Mouse (Mus musculus) brain, embryonic 18.5 days (tissue): Measurements from ENCODE around the gene Itga3.

ENCODE experiments used
- DNase-seq: peaks from one replicate; pipeline ENCODE4 v3.0.0-alpha.2; 2012; ENCODE audit warnings: low read depth, low spot score

Gene Itga3

DNA sequence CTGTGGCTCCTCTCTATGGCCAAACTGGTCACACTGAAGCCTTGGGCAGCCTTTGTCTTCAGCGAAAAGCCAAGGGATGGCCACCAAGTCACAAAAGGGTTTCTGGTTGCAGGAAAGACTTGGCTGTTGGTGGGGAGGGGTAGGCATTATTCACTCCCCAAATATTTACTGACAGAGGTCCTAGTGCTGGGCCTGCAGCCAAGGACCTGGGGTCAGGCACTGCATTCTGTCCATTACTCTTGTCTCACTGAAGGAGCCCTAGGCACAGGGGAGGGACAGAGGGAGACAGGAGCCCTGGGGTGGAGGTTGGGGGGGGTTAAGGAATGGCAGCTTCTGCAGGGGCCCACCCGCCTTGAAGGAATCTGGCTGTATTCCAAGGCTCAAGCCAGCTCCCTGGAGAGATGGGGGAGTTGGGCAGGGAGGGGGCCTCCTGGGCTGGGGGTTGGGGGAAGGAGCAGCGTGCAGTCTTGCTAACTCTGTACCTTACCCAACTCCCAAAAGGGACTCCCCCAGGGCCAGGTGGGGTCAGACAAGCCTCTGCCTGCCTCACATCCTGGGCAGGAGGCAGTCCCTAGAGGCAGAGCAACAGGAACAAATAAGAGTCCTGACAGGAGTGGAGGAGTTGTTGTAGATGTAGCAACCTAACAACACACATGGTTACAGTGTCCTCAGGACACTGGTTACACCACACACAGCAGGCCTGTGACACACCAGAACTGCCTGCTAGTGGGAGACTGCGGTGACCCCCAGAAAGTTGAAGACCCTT is 20.2 kb upstream of the Itga3 start:
- DNase-seq = no peak

DNA sequence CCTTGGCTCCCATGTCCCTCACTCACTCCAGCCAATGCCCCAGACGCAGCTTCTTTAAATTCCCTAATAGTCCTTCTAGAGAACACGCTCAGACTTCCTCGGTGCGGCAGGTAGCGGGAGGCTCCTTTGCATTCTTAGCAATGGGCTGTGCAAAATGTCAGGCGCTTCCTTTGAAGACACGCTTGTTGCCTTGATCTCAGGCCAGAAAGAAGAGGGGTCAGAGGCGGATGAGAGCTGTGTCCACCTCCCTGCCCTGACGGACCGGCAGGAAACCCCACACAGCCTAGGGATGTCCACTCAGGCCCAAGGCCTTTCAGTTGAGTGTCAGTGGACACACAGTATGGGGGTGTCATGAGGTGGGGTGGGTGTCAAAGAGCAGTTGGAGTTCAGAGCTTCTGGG is 19.0 kb upstream of the Itga3 start:
- DNase-seq = no peak

DNA sequence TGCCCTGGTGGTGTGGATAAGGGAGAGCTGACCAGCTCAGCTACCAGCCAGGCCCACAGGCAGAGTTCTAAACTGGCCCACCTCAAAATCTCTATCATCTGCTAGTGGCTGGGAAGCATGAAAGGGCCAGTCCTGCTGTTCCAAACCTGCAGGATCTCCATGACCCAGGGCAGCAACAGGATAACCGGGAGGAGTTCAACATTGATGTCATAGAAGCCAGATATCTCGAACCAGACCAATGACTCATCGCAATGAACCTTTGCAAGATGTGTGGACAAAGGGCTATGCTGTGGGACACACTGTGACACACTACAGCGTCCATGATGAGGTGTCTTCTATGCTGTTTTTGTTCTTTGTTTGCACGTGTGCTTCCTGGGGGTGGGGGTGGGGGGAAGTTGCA is 16.5 kb upstream of the Itga3 start:
- DNase-seq = no peak

DNA sequence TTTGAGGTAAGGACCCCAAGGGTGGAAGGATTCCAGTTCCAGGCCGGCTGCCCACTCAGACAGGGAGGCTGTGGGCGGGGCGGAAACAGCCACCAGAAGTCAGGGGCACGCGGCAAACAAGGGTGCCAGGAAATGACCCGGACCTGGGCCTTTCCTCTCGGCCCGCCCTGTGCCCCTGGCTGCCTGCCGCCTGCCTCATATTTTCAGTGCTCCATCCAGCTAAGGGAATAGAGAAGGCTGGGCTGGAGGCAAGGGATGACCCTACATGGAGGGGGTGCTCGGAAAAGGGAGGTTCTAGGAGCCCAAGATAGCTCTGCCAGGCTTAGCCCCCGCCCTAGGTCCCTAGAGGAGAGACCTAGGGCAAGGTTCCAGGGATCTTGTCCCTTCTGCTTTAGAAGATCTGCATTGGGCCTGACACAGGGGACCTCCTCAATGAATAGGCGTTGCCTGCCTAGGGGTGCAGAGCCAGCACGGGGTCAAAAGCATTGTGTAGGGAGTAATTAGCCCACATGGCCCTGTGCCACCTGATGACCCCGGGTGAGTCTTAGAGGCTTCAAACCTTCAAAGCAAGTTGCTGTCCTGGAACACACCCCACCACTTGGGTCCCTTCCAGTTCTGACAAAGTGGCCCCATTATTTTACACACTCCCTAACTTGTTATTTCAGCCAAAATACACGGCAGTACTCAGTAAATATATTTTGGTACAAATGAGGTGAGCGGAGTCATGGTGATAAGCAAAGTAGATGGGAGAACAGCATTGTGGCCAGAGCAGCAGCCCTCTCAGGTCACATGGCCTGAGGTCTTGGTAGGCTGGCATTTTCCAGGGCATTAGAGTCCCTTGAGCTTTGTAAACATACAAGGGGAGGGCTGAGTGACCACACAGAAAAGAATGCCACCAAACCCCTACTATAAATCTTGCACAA is 12.5 kb upstream of the Itga3 start:
- no peak for DNase-seq

DNA sequence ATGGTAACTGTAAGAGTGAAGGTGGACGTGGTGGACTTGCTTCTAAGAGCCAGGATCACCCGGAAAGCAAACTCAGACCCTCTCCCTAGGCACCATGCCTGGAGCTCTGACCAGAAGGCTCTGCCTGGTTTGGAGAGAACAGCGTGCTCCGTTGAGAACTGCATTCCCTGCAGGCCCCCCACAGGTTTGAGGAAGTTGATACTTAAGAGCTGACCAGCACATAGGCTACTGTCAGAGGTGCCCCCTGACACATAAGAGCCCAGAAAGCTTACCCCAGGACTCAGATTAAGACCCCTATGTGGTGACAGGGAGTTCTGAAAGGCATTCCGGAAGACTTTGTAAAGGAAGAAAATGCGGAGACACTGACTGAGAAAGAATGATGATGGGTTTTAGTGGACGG is 11.7 kb upstream of the Itga3 start:
- DNase-seq = no peak

DNA sequence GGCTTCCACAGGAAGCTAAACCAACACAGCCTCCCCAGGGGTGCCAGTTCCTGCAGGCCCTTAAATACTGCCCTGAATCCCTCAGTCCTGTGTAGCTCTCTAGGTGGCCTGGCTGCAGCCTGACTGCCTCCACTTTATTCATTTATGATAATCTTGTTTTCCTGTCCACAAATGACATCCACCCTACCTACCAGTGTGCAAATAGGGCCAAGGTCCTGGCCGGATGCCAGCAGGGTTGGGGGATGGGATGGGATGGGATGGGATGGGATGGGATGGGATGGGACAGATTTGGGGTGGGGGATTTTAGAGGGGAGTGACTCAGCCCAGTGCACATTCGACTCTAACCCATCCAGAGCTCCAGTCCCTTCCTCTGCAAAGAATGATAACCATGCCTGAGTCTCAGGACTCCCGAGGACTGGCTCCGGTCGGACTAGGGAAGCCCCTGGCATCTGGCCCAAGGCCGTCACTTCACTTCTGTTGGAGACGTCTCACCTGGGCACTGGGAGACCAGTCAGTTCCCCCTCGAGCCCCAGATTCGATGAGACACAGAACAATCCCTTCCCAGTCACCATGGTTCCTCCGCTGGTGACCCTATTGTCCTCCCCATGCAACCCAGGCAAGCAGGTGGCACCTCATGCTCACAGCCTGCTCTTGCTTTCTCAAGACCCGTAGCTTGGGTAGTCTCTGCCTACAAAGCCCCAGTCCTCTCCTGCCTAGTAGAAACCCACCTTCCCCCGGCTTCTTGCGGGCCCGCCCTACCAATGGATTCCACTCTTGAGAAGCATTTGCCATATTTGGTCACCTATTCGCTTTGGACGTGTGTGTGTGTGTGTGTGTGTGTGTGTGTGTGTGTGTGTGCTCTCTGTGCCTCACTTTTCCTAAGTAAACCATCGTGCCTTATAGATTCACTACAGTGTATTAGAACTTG is 11.0 kb upstream of the Itga3 start:
- DNase-seq = no peak

DNA sequence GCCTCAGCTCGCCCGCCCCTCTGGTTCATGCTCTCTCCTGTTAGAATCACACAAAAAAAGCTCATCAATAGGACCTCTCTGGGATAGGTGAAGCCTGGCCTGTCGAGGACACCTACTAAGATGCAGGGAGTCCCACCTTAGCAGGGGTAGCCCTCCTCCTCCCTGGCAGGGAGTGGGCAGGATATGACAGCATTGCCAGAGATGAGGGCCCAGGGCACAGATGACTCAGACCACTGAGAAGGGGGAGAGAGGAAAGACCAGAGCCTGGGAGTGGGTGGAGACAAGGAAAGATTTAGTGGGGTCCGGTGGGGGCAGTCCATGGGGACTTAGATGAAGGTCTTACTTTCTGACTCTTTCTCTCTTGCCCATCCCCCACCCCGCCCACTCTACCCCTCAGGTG is 9.6 kb upstream of the Itga3 start:
- no peak for DNase-seq

DNA sequence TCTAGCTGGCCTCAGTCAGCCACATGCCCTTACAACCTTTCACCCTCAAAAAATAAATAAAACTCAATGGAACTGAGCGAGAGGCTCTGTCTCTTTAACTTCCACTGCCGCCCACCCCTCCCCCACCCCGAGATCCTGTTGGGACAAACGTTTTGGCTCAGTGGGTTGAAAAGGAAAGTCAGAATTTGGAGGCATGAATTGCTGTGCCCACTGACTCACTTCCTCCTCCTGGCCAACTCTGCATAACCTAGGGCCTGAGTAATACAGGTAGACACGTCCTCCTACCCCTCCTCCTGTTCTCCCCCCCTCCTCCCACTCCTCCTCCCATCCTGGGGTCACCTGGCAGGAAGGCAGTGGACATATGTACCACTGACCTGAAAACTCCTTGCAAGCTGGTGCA is 9.1 kb upstream of the Itga3 start:
- no peak for DNase-seq

DNA sequence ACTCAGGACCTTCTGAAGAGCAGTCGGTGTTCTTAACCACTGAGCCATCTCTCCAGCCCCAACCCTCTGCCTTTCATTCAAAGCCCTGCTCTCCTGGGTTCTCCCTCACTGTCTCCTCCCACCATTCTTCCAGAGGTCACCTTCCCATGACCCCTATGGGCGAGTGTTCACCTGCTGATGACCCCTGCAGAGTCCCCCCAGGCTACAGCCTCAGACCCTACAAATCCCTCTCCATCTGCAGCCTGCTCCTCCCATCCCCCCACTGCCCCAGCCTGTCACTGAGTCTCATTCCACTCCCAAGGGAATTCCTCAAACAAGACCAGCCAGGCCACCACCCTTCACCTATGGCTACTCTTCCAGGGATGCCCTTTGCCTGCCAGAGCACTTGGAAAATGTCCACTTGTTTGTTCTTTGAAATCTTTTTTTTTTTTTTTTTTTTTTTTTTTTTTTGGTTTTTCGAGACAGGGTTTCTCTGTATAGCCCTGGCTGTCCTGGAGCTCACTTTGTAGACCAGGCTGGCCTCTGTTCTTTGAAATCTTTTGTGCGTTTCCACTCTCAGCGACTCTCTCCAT is 8.3 kb upstream of the Itga3 start:
- DNase-seq = no peak

DNA sequence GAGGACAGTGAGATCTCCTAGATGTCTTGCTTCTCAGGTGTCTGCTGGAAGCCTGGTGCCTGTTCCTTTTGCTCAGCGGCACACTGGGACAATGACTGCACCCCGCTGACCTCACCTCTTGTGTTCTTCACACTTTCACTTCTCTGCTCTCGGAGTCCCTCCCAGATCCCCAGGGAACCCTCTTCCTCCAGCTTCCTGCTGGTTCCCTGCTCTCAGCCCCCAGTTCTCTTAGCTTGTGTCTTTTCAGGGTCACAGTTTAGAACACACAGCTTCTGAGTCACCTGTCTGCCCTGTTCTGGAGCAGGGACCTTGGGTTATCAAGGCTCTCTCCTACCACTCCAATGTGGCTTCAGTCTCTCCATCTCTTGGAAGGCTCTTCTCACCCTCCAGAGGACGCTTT is 7.6 kb upstream of the Itga3 start:
- DNase-seq = no peak

DNA sequence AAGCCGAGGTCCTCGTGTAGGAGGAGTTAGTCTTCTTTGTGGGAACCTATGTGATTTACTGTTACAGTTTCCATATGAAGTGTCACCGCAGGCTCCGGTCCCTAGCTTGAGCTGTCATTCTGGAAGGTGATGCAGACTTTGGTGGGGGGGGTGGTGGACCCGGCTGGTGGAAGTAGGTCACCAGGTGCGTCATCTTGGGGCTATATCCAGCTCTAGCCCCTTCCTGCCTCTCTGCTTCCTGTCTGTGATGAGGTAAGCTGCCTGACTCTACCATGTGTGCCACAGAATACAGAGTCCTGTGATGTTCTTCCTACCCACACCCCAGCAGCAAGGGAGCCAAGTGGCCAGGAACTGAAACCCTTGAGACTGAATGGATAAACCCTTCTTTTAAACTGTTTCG is 6.3 kb upstream of the Itga3 start:
- DNase-seq = no peak

DNA sequence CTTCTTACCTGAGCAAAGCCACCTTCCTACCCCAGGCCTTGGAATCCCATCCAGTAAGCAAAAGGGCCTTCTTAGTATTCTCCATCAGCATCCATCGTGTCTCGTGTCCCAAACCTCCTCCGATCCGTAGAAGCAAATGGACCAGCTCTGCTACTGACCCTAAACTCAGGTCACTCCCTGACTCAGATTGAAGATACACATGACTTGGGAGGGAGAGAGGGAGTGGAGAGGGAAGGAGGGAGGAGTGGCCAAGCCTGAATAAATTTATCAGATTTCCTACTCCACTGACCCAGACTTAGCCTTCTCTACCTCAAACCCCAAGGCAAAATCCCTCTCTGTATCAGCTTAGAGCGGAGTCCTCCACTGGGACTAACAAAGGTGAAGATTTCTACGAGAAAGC is 4.2 kb upstream of the Itga3 start:
- no peak for DNase-seq

DNA sequence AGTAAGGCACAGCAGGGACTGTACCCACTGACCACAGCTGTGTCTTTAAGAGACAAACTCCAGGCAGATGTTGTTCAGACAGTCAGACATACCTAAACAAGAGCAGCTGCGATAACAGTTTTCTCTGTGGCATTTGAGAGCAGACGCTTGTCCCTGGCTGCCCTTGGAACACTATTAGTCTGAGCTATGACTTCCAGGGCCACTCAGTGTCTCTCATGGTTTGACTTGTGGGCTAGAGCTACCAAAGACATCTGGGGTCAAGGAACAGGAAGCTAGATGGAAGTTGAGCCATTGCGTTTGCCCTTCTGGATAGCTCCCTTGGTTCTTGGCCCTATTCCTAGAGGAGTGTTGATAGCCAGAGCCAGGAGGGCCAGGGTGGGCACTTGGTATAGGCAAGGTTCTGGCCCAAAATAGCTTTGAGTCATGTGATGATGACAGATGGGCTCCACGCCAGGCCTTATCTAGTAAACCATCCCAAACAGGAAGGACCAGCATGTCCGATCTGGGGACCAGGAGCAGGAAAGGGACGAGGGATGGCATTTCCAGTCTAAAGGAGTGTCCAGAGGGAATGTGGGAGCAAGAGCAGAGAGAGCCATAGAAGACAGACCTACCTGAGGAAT is 2.8 kb upstream of the Itga3 start:
- DNase-seq = no peak

DNA sequence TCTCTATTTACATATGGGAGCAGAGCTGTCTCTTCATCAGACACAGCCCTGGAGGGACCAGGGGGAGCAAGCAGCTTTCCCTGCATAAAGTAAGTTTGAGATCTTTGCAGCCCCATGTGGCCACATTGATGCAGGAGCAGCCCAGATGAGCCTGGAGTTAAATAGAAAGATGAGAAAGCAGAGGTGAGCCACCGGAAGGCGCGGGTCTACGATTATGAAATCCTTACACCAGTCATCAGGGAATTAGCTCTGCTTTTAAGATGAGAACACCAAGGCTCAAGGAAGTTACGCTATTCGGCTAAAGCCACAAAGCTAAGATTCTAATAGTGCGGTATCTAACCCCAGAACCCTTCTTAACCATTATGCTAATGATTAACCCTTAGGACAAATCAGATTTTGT is 1.4 kb upstream of the Itga3 start:
- no peak for DNase-seq

DNA sequence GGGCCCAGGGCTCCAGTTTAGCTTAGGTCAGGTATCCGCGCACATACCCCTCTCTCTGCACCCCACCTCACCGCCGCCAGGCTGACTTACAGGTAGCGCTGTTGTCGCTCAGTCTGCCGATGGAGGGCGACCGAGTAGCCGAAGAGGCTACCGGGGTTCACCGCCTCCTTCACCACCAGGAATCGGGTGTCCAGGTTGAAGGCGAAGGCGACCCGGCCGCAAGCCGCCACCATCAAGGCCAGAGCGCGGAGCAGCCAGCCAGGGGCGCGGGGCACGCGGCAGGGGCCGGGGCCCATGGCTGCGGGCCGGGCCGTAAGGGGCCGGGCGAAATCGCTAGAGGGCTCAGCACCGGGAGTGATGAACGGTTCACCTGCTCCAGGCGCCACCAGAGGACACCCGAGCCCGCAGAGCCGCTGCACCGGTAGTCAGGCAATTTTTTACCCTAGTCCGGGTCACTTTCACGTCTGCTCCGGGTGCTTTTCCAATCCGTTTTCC is 513 bp downstream of the Itga3 start:
- DNase-seq = no peak

DNA sequence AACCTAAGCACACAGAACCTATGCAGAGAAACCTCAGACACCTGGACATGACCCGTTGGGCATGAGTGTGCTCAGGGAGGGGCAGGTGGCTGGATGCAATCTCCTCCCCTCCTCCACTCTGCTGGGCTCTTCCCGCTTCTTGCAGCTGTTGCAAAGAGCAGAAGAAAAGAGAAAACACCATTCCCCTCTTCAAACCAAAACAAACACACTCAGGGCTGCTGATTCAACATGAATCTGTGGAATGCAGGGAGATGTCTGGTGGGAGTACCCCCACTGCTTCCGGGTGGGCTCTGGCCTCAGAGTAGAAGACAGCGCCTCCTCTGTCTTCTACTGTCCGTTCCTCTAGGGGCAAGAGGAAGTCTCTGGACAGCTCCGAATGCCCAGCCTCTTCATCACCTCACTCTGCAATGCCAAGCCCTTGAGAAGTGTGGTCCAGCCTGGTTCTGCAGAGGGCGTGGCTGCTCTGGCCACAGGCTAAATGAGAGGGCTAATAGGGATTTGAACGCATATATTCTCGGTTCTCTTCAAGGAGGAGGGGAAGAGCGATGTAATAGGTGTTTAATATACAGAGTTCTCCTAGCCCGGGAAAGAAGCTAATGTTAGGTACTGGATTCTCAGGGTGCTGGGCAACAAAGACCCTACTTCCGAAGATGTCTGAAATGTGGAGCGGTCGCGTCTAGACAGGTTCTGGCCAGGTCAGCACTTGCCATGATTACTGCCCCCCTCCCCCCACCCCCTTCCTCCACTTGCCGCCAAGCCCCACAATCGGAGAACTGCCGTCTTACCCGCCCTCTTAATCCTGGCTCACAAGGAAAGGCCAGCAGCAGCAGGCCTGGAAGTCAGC is 1.2 kb downstream of the Itga3 start:
- no peak for DNase-seq

DNA sequence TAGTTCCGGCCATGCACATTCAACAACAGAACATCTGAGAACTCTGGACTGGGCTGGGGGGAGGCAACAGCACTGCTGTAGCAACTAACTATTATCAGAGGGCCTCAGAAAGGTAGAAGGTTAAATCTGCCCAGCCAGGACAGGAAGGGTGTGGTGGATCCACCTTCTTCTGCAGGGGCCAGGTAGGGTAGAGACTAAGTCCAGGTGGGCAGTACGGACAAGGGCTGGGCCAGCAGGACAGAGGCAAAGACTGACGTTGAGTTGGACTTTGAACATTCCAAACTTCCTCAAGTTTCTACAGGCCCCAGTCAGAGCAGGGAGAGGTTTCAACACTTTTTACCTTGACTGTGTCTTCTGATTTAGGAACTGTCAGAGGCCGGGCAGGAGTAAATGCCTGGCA is 1.9 kb downstream of the Itga3 start:
- DNase-seq = no peak

DNA sequence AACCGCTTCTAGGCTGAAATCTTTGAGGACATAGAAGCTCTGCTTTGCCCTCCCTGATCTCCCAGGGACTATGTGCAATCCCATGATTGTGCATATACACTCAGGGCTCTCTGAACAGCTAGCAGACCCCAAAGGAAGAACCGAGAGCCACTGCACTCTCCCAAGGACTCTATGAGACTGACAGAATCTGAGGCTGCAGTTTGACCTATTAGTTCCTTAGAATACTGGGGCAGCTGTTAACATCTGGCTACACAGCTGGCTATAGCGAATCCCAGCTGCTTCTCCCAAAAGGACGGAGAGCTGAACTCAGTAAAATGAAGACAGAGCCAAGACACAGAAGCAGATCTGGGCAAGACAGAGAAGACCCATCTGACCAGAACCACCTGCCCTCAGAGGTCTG is 2.8 kb downstream of the Itga3 start:
- DNase-seq = no peak

DNA sequence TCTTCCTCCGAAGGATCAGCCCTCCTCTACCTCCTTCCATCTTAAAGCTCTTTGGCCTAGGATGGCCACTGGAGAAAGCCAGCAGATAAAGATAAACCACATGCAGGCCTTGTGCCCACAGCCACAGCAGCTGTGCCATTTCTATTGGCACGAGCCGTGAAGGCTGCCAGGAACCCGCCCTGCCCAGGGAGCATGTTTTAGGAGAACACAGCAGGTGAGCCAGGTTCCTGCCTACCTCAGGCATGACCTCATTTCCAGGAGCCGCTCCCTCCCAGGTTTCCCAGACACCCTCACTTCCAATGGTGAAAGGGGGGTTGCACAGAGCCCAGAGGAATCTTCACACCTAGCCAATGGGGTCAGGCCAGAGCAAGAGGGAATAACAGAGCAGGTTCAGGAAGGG is 3.8 kb downstream of the Itga3 start:
- no peak for DNase-seq

DNA sequence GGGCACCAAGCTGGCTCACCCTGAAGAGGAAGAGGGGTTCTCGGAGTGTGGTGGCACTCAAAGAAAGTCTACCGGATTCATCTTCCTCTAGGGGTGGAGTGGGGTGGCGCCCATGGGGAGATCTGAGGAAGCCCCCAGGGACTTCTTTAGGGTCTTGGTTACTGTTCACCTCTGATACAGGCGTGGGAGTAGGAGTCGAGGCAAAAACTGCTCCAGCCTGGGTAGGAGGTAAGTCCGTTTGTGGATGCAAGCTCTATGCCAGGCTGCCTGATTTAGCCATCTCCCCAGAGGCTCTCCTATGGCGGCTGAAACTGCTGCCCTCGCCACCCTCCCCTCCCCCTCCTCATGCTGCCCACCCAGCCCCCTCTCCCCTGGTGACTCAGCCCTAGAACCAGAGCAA is 4.5 kb downstream of the Itga3 start:
- no peak for DNase-seq
